Mouse (Mus musculus): ENCODE data around the gene Csrnp3. TPM values are rescaled to one million over a fixed set of nuclear protein-coding genes. Genes with fewer than 3 reads are reported as not detected.

The Csrnp3 gene
- polyA plus RNA-seq, 1 experiment from 2014 or later: 0.42 TPM

- no peak overlapping the region for H3K4me2 ChIP-seq (replicated peaks; ENCODE audit: low read depth)
- H3K36me3 ChIP-seq (ENCODE audit: control insufficient read depth, insufficient read depth, low read length): no peaks in the 10 kb centered on the region
- ATAC-seq (ENCODE audit: low FRiP score, low TSS enrichment): no peak
- no peaks in the 10 kb centered on the region for H3K4me1 ChIP-seq (replicated peaks; ENCODE audit: control insufficient read depth, insufficient read depth)
- no peaks in the 10 kb centered on the region for H3K27me3 ChIP-seq (ENCODE audit: control insufficient read depth, insufficient read depth, low read length)
- no peak overlapping the region for H3K9ac ChIP-seq (ENCODE audit: low read length)
- DNase-seq (ENCODE audit: low spot score): no peak
- no peaks in the 10 kb centered on the region for H3K9me3 ChIP-seq (ENCODE audit: control insufficient read depth, low read length)
- no peak overlapping the region for H3K27ac ChIP-seq (replicated peaks)
- no peak for TF ChIP-seq CTCF (IDR thresholded peaks at IDR 0.05; ENCODE audit: low read depth)
- TF ChIP-seq EP300 (optimal IDR thresholded peaks at IDR 0.05): no peak
- H3K4me3 ChIP-seq (ENCODE audit: low read depth, low read length): no peak overlapping the region
- WGBS: 36% methylated on average over 13 of the region's 13 CpGs
These were observed 64.4 kb downstream of the Csrnp3 start for GRCm38 (mm10) chr2:65909724-65910521.

GRCm38 (mm10) chr2:65915994-65916393, 70.4 kb downstream of the Csrnp3 start:
- Histone ChIP-seq H3K4me3 (ENCODE audit: low read depth, low read length) (no peak overlapping the region), H3K36me3 (ENCODE audit: control insufficient read depth, insufficient read depth, low read length) (no peaks in the 10 kb centered on the region), H3K9ac (ENCODE audit: low read length) (no peak overlapping the region), H3K4me1 (replicated peaks; ENCODE audit: control insufficient read depth, insufficient read depth) (no peaks in the 10 kb centered on the region), H3K9me3 (ENCODE audit: control insufficient read depth, low read length) (no peaks in the 10 kb centered on the region), H3K4me2 (replicated peaks; ENCODE audit: low read depth) (no peak overlapping the region), H3K27me3 (ENCODE audit: control insufficient read depth, insufficient read depth, low read length) (no peaks in the 10 kb centered on the region), H3K27ac (replicated peaks) (no peak overlapping the region)
- WGBS: 24% methylated on average over 7 of the region's 7 CpGs
- TF ChIP-seq EP300 (optimal IDR thresholded peaks at IDR 0.05): no peak
- no peak for TF ChIP-seq CTCF (IDR thresholded peaks at IDR 0.05; ENCODE audit: low read depth)
- no peak for ATAC-seq (ENCODE audit: low FRiP score, low TSS enrichment)
- DNase-seq (ENCODE audit: low spot score): no peak

- no peak for ATAC-seq (ENCODE audit: low FRiP score, low TSS enrichment)
- Histone ChIP-seq H3K9me3 (ENCODE audit: control insufficient read depth, low read length) (no peaks in the 10 kb centered on the region), H3K4me3 (ENCODE audit: low read depth, low read length) (no peak overlapping the region), H3K4me1 (replicated peaks; ENCODE audit: control insufficient read depth, insufficient read depth) (no peaks in the 10 kb centered on the region), H3K9ac (ENCODE audit: low read length) (no peak overlapping the region), H3K36me3 (ENCODE audit: control insufficient read depth, insufficient read depth, low read length) (no peaks in the 10 kb centered on the region), H3K27ac (replicated peaks) (no peak overlapping the region), H3K27me3 (ENCODE audit: control insufficient read depth, insufficient read depth, low read length) (no peaks in the 10 kb centered on the region), H3K4me2 (replicated peaks; ENCODE audit: low read depth) (no peak overlapping the region)
- no peak for DNase-seq (ENCODE audit: low spot score)
- 40% methylated on average over 9 of the region's 9 CpGs for WGBS
- TF ChIP-seq EP300 (optimal IDR thresholded peaks at IDR 0.05) (no peak), CTCF (IDR thresholded peaks at IDR 0.05; ENCODE audit: low read depth) (no peak)
These were observed 75.3 kb downstream of the Csrnp3 start for GRCm38 (mm10) chr2:65920651-65921412.

- Histone ChIP-seq H3K4me3 (ENCODE audit: low read depth, low read length) (no peak overlapping the region), H3K36me3 (ENCODE audit: control insufficient read depth, insufficient read depth, low read length) (no peaks in the 10 kb centered on the region), H3K27me3 (ENCODE audit: control insufficient read depth, insufficient read depth, low read length) (no peaks in the 10 kb centered on the region), H3K9ac (ENCODE audit: low read length) (no peak overlapping the region), H3K4me1 (replicated peaks; ENCODE audit: control insufficient read depth, insufficient read depth) (no peaks in the 10 kb centered on the region), H3K9me3 (ENCODE audit: control insufficient read depth, low read length) (no peaks in the 10 kb centered on the region), H3K4me2 (replicated peaks; ENCODE audit: low read depth) (no peak overlapping the region), H3K27ac (replicated peaks) (no peak overlapping the region)
- no peak for ATAC-seq (ENCODE audit: low FRiP score, low TSS enrichment)
- 68% methylated on average over 15 of the region's 15 CpGs for WGBS
- DNase-seq (ENCODE audit: low spot score): no peak
- TF ChIP-seq EP300 (optimal IDR thresholded peaks at IDR 0.05) (no peak), CTCF (IDR thresholded peaks at IDR 0.05; ENCODE audit: low read depth) (no peak)
These were observed 79.9 kb downstream of the Csrnp3 start for GRCm38 (mm10) chr2:65925363-65925941.

- Histone ChIP-seq H3K9ac (ENCODE audit: low read length) (no peak overlapping the region), H3K27me3 (ENCODE audit: control insufficient read depth, insufficient read depth, low read length) (no peaks in the 10 kb centered on the region), H3K36me3 (ENCODE audit: control insufficient read depth, insufficient read depth, low read length) (no peaks in the 10 kb centered on the region), H3K27ac (replicated peaks) (no peak overlapping the region), H3K4me2 (replicated peaks; ENCODE audit: low read depth) (no peak overlapping the region), H3K9me3 (ENCODE audit: control insufficient read depth, low read length) (no peaks in the 10 kb centered on the region), H3K4me1 (replicated peaks; ENCODE audit: control insufficient read depth, insufficient read depth) (no peaks in the 10 kb centered on the region), H3K4me3 (ENCODE audit: low read depth, low read length) (no peak overlapping the region)
- TF ChIP-seq EP300 (optimal IDR thresholded peaks at IDR 0.05): no peak
- TF ChIP-seq CTCF (IDR thresholded peaks at IDR 0.05; ENCODE audit: low read depth): no peak
- no peak for DNase-seq (ENCODE audit: low spot score)
- WGBS: 70% methylated on average over 8 of the region's 8 CpGs
- no peak for ATAC-seq (ENCODE audit: low FRiP score, low TSS enrichment)
These were observed 81.6 kb downstream of the Csrnp3 start for GRCm38 (mm10) chr2:65926935-65927708.

Measured in stomach, postnatal 0 days (tissue).